Mouse (Mus musculus) kidney, adult 11 months (tissue): ENCODE results near the gene Gm17657.
"Not testable (repeated sequence)": the region's sequence is repeated elsewhere in the genome, so short reads cannot be mapped to it uniquely, and the experiment has no call there.

Experiments used
- DNase-seq: peaks from one replicate; pipeline ENCODE4 v3.0.0; 2022

Gm17657 gene

DNA sequence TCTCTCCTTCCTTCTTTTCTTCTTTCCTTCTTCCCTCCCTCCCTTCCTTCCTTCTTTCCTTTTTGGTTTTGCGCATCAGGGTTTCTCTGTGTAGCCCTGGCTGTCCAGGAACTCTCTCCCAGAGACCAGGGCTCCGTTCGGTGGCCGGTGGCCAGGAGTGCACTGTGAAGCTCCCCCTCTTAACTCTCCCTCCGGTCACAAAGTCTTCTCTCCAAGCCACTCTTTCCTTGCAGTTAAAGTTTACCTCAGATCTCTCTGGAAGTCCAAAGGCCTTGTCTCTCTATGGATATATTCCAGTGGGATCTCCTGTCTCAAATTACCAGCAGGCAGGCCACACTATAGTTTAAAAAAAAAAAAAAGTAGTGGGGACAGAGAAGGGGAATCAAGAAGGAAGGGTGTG lies 4.2 kb downstream of the Gm17657 start:
- DNase-seq = peak; percentile 62

- DNase-seq = no peak
Observed at GRCm38 (mm10) chr17:29544064-29544463, 5.4 kb downstream of the Gm17657 start.

DNA sequence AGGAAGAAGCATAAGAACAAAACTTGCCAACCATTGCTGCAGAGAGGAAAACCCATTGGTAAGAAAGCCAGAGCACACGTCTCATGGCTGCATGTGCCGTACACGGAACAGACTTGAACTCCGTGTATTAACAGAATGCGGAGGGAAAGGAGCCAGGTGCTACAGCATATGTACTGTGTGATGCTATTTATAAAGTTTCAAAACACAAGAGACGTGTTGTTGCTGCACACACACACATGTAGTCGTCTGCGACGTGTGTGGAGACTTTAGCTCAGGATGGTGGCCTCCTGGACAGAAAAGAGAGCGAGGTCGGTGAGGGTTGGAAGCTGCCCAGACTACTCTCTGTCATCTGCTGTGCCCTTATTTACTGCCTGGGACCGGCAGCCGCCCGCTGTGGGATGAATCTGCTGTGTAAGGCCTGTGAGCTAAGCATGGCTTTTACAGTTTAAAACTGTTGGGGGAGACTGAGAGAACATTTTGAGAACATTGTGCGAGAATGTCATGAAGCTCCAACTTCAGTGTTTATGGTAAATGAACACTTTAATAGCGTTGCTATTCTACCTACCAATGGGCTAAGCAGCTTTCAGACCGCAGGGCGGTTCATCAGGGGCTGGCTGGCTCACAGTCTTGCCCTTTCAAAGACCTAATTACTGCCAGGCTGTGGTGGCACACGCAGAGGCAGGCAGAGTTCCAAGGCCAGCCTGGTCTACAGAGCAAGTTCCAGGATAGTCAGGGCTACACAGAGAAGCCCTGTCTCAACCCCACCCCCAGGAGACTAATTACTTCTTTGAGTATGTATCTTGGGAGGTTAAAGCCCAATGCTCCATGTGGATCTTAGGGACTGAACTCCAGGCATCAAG lies 6.4 kb downstream of the Gm17657 start:
- no peak for DNase-seq

DNA sequence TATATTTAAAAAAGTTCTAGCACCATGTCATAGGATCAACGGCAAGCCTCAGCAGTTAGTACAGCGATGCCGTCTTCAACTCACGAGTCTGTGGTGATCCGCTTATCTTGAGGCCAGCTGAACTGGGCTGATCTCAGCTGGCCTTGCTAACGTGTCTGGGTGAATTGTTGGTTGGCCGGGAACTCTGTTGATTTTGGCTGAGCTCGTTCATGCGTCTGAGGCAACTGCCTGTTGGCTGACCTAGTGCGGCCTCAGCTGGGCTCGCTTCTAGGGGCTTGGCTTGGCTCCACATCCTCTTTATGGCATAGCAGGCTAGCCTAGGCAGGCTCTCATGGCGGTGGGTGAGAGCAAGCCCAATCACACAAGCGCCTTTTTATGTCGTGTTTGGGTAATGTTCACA lies 8.0 kb downstream of the Gm17657 start:
- DNase-seq = peak; percentile 83

GRCm38 (mm10) chr17:29540426-29540825 lies 9.0 kb downstream of the Gm17657 start:
- no peak for DNase-seq

GRCm38 (mm10) chr17:29533866-29534265 lies 15.6 kb downstream of the Gm17657 start:
- DNase-seq = no peak

GRCm38 (mm10) chr17:29531757-29532384 lies 17.6 kb downstream of the Gm17657 start:
- DNase-seq = no peak

DNA sequence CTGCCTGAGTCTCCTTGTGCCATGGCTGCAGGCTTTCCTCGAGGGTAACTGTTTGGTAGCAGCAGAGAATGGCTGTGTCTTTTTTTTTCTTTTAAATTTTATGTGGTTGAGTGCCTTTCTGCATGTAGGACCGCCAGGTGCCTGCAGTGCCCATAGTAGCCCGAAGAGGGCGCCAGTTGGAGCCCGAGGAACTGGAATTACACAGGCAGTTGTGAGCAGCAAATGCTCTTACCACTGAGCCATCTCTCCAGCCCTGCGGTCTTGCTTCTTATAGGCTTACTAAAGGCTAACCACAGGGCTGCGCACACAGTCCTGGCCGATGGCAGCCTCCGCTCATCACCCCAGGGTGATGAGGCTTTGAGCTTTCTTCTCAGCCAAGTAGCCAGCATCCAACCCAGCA lies 18.2 kb downstream of the Gm17657 start:
- DNase-seq = no peak

DNA sequence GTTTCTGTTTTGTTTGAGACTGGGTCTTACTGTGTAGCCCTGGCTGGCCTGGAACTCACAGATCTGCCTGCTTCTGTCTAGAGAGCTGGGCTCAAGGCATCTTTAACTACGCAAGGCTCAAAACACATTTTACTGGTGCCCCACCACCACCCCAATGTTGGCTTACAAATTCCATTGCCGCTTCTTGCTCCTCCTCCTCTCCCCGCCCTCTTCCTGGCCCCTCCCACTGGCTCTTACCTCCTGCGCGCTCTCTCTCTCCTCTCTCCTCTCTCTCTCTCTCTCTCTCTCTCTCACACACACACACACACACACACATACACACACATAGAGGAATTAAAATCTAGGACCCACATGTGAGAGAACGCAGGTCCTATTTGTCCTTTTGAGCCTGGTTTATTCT lies 18.9 kb downstream of the Gm17657 start:
- no peak for DNase-seq

- no peak for DNase-seq
Observed at GRCm38 (mm10) chr17:29528568-29529187, 20.8 kb downstream of the Gm17657 start.

DNA sequence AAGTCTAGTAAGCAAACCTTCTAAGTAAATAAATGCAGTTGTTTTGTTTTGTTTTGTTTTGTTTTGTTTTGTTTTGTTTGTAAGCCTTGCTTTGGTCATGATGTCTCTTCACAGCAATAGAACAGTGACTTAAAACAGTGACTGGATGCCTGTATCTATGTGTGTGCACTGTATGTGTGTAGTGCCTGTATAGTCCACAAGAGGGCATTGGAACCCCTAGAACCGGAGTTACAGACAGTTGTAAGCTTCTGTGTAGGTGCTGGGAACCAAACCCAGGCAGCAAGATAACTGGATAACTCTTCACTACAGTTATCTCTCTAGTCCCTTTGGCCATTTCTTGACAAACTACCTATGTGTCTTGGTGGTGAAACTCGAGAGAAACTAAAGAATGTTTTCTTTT lies 23.8 kb downstream of the Gm17657 start:
- DNase-seq = no peak

DNA sequence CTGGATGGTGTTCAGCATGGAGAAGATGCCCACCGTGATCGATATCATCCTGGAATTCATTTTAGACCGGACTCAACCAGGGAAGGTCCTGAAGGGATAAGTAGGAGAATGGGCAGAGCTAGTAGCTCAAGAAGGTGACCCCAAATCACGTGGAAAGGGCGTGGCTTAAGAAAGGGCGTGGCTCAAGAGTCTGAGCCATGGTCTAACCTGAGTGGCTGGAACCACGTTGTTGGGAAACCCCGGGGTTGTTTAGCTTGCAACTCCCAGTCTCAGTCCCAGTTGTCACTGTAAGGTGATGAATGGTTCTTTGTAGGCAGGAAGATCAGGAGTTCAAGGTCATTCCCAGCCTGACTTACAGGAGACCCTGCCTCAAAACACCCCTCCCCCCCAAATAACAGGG lies 29.7 kb downstream of the Gm17657 start:
- DNase-seq = no peak

- not testable (repeated sequence) for DNase-seq
Observed at GRCm38 (mm10) chr17:29518665-29519064, 30.8 kb downstream of the Gm17657 start.

DNA sequence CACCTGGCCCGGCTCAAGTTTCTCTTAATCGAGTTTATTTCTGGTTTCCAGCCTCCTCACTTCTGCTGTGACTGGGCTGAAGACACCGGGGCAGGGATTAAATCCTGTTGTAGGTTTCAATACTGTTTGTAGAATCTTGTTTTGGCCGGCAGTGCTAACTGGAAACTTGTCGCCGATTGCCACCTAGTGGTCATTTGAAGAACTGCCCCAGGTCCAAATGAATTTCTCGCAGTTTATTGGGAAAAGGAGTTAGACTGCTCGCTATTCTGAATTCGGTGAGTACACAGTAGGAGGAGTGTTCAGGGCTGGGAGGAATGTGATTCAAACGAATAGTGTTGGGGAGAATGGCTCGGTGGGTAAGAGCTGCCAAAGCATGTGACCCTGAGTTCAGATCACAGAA lies 35.0 kb downstream of the Gm17657 start:
- DNase-seq = peak; percentile 61

DNA sequence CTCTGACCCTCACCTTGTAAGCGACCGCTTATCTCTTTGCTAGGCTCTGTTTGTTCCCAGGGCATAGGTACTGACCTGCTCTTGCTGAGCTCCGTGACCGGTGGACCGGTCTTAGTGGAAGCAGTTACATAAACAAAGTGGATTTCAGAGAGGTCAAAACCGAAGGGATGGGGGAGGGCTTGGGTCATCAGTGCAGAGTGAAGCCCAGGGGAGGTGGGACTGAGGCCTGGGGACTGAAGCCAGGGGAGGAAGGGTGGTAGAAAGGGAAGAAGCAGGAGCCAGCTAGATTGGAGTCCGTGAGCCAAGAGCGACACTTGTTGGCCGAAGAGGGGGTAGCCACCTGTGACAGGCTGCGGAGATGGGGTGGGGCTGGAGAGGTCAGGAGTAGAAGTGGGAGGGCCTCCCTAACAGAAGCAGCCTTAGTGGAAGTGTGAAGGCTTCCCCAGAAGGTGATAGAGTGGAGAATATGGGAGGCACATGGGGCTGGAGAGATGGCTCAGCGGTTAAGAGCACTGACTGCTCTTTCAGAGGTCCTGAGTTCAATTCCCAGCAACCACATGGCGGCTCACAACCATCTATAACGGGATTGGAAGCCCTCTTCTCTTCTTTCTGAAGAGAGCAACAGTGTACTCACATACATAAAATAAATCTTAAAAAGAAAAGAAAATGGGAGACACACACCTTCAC lies 36.3 kb downstream of the Gm17657 start:
- DNase-seq = peak; percentile 70

GRCm38 (mm10) chr17:29510691-29511090 lies 38.7 kb downstream of the Gm17657 start:
- no peak for DNase-seq

GRCm38 (mm10) chr17:29508927-29509608 lies 40.4 kb downstream of the Gm17657 start:
- DNase-seq = no peak

DNA sequence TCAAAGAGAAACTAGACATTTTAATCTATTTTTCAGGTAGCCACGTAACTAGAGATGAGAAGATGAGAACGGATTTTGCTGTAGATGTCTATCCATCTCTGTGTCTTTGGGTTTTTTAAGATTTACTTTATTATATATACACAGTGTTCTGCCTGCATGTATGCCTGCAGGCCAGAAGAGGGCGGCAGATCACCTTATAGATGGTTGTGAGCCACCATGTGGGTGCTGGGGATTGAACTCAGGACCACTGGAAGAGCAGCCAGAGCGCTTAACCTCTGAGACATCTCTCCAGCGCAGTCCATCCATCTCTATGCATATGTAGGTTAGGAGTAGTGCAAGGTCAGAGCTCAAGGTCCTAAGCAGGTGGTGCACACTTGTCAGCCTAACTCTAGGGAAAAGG lies 45.7 kb downstream of the Gm17657 start:
- no peak for DNase-seq

DNA sequence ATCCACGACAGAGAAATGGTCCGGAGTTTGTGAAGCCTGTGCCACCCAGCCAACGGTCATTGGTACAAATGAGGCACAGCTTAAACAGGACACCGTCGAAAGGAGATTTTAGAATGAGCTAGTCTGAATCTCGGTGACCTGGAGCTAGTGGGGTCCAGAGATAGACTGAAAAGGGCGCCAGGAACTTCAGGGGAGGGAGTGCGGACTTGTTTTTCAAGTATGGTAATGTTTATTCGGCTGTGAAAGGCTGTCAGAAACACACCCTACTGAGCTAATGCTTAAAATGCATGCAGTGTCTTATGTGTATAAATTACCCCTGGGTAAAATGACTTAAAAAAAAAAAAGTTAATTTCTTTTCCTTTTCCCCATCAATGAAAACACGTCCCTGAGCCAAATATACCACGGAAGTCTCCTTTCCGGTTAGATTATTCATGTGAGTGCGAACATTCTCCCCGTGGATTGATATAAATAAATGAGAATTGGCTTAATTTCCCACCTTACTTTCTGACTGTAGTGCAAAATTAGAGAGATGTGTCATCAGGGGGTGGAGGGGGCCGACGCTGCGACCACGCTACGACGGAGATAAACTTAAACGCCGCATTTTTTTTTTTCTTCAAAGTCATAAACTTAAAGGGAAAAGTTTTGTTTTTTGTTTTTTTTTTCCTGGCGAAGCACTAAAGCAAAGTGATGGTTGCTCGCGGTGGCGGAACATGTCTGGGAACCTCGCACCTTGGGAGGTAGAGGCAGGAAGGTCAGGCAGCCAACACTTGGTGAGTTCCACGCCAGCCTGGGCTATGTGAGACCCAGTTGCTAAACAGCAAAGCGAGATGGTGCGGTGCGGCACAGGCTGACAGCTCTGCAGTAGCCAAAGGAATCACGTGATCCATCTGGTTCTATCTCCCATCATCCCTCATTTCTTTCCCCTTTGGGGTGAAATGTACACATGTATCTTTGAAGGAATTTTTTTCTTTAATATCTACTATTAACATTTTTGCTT lies 46.5 kb downstream of the Gm17657 start:
- DNase-seq = no peak

DNA sequence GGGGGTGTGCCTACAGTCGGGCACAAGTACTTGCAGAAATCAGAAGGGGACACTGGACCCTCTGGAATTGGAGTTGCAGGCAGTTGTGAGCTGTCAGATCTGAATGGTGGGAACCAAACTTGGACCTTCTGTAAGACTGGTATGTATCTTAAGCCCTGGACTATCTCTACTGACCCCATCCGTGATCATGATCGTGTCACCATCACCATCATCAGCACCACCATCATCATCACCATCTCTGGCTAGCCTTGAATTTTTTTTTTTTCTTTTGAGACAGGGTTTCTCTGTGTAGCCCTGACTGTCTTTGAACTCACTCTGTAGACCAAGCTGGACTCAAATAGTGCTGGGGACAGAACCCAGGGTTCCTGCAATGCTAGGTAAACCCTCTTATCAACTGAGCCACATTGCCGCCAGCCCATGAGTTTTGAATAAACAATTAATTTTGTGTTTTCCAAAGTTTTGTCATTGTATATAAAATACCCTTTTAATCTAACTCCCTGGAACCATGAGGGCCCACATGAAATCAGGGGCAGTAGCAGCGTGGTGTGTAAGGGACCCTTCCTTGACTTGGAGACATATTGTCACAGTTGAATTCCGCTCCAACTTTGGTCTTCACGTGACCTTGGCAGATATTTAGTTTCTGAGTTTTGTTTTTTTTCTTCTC lies 47.3 kb downstream of the Gm17657 start:
- DNase-seq = no peak
